Mouse (Mus musculus): ENCODE measurements around the gene Itih5. TPM values are rescaled to one million over a fixed set of nuclear protein-coding genes. Genes with fewer than 3 reads are reported as not detected.

Gene Itih5
- polyA plus RNA-seq, 1 experiment, result 2.1 TPM

DNA sequence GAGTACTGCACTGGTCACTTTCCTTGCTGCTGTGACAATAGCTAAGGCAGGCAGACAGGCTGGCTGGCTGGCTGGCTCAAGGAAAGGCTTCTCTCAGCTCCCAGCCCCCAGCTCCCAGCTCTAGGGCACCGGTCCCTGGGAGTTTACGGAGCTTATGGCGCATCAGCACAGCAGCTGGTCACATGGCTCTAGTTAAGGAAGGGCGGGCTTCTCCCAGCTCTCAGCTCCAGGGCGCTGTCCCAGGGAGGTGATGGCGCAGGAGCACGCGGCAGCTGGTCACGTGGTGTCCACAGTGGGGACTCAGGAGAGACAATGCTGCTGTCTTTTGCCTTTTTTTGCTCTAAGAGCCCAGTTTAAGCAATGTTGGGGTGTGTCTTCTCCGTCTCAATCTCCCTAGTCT is 147.4 kb downstream of the Itih5 start:
- Histone ChIP-seq H3K36me3 (ENCODE audit: control insufficient read depth, insufficient read depth, low read length) (no peaks in the 10 kb centered on the region), H3K4me3 (ENCODE audit: extremely low read depth, insufficient read depth, insufficient read length) (no peak overlapping the region), H3K27ac (ENCODE audit: insufficient read depth, low read length) (no peak overlapping the region), H3K4me1 (ENCODE audit: control insufficient read depth, insufficient read depth, insufficient read length) (no peaks in the 10 kb centered on the region), H3K27me3 (ENCODE audit: control insufficient read depth, insufficient read depth, low read length) (peaks cover 2% of the 10 kb centered on the region; the same call in 1 of the 2 replicates)
- 74% methylated on average over 10 of the region's 10 CpGs for WGBS
- TF ChIP-seq POLR2A (IDR thresholded peaks at IDR 0.05; ENCODE audit: low read depth, low read length), result no peak
- no peak for TF ChIP-seq CTCF (IDR thresholded peaks at IDR 0.05; ENCODE audit: extremely low read depth, insufficient read depth, insufficient read length, insufficient replicate concordance)
- DNase-seq (ENCODE audit: low read depth in 1 of 2, low spot score in 2 of 2), result no peak

DNA sequence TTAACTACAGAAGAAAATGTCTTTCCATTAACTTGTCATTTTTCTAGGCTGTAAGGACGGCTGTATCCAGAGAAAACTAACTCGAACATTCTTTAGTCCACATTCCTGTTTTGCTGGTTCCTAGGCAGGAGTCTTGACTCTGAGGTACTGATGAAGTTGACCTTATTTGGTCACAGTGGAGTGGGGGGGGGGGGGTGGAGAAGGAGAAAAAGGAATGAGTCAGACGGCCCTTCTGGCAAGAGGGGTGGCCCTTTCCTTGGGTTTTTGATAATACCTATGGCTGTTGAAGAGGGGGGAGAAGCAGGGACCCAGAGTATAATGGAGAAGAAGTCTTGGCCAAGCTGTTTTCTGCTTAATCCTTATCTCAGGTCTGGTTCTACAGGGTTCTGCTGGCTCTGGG is 148.0 kb downstream of the Itih5 start:
- DNase-seq (ENCODE audit: low read depth in 1 of 2, low spot score in 2 of 2), result no peak
- TF ChIP-seq POLR2A (IDR thresholded peaks at IDR 0.05; ENCODE audit: low read depth, low read length) (no peak), CTCF (IDR thresholded peaks at IDR 0.05; ENCODE audit: extremely low read depth, insufficient read depth, insufficient read length, insufficient replicate concordance) (no peak)
- H3K4me1 ChIP-seq (ENCODE audit: control insufficient read depth, insufficient read depth, insufficient read length), result no peaks in the 10 kb centered on the region
- no peak overlapping the region for H3K27ac ChIP-seq (ENCODE audit: insufficient read depth, low read length)
- no peaks in the 10 kb centered on the region for H3K36me3 ChIP-seq (ENCODE audit: control insufficient read depth, insufficient read depth, low read length)
- H3K27me3 ChIP-seq (ENCODE audit: control insufficient read depth, insufficient read depth, low read length), result no peaks in the 10 kb centered on the region
- H3K4me3 ChIP-seq (ENCODE audit: extremely low read depth, insufficient read depth, insufficient read length), result no peak overlapping the region
- 67% methylated on average over 3 of the region's 3 CpGs for WGBS

DNA sequence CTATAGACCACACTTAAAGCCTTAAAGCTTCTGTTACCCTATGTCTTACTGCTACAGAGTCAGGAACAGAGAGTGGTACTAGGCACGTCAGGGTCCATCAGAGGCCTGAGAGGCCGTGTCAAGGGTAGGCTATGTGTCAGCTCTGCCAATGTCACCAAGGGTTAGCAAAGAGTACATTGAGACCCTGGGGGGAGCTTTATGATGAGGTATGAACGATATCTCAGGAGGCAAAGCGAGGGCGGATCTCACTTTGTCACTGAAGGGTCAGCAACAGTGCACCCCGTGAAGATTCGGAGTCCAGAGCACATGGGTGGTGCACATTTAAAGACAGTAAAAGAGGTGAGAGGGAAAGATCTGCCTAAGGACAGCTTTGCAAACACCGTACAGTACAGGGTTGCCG is 148.6 kb downstream of the Itih5 start:
- Histone ChIP-seq H3K4me1 (ENCODE audit: control insufficient read depth, insufficient read depth, insufficient read length) (no peaks in the 10 kb centered on the region), H3K27me3 (ENCODE audit: control insufficient read depth, insufficient read depth, low read length) (no peaks in the 10 kb centered on the region), H3K36me3 (ENCODE audit: control insufficient read depth, insufficient read depth, low read length) (no peaks in the 10 kb centered on the region), H3K27ac (ENCODE audit: insufficient read depth, low read length) (no peak overlapping the region), H3K4me3 (ENCODE audit: extremely low read depth, insufficient read depth, insufficient read length) (no peak overlapping the region)
- 92% methylated on average over 9 of the region's 9 CpGs for WGBS
- no peak for DNase-seq (ENCODE audit: low read depth in 1 of 2, low spot score in 2 of 2)
- no peak for TF ChIP-seq CTCF (IDR thresholded peaks at IDR 0.05; ENCODE audit: extremely low read depth, insufficient read depth, insufficient read length, insufficient replicate concordance)
- no peak for TF ChIP-seq POLR2A (IDR thresholded peaks at IDR 0.05; ENCODE audit: low read depth, low read length)

DNA sequence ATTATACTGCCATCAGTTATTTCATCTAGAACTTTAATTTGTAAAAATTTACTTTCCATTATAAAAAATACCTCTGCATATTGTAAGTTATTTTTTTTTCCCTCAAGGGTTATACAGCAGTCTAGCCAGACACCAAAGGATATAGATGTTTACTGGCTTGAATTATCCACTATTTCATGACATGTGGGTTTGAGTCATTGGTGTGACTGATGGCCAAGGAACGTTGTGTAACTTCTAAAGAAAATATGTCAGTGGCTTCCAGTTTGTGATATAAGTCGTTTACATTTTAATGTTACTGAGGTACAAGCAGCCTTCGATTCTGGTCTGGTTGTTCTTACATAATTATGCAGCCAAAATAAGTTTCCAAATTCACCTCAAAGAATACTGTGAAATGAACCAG is 151.5 kb downstream of the Itih5 start:
- TF ChIP-seq POLR2A (IDR thresholded peaks at IDR 0.05; ENCODE audit: low read depth, low read length) (no peak), CTCF (IDR thresholded peaks at IDR 0.05; ENCODE audit: extremely low read depth, insufficient read depth, insufficient read length, insufficient replicate concordance) (no peak)
- WGBS, result 73% methylated on average over 3 of the region's 3 CpGs
- no peaks in the 10 kb centered on the region for H3K4me1 ChIP-seq (ENCODE audit: control insufficient read depth, insufficient read depth, insufficient read length)
- H3K4me3 ChIP-seq (ENCODE audit: extremely low read depth, insufficient read depth, insufficient read length), result no peak overlapping the region
- H3K27me3 ChIP-seq (ENCODE audit: control insufficient read depth, insufficient read depth, low read length), result no peaks in the 10 kb centered on the region
- no peak overlapping the region for H3K27ac ChIP-seq (ENCODE audit: insufficient read depth, low read length)
- no peaks in the 10 kb centered on the region for H3K36me3 ChIP-seq (ENCODE audit: control insufficient read depth, insufficient read depth, low read length)
- DNase-seq (ENCODE audit: low read depth in 1 of 2, low spot score in 2 of 2), result no peak

Other genes starting within 250 kb of the Itih5 start
- gene Taf3, start 105.0 kb upstream of the Itih5 start, polyA plus RNA-seq (2012; rRNA removed), result 6.6 and 8.2 TPM in 2 replicates
- 107 and 116 TPM in 2 replicates for gene Atp5c1, start 73.1 kb upstream of the Itih5 start, polyA plus RNA-seq (2012; rRNA removed)
- gene Kin, start 73.0 kb upstream of the Itih5 start, polyA plus RNA-seq (2012; rRNA removed), result 2.2 and 2.7 TPM in 2 replicates
- 0.14 and 0.19 TPM in 2 replicates for gene Itih2, start 22.2 kb upstream of the Itih5 start, polyA plus RNA-seq (2012; rRNA removed)
- 0.28 and 0.34 TPM in 2 replicates for gene Sfmbt2, start 216.9 kb downstream of the Itih5 start, polyA plus RNA-seq (2012; rRNA removed)